17 mouse cellular contexts compared by ENCODE assay signal in genomic region chr1:37479759-37480158, GRCm38 (mm10). TPM values are rescaled to one million over a fixed set of nuclear protein-coding genes. Genes with fewer than 3 reads are reported as not detected.
DNase-seq lines count a peak whose midpoint lies in the region; ATAC-seq lines count a peak whose summit lies in the region.
"Had no signal": no experiment of that assay in that cellular context is flagged by ENCODE, and none has a peak within 500 bp of the region (broad histone marks: within the 10 kb centered on the region; RNA-seq: fewer than 3 reads in every experiment).

No protein-coding gene starts in this region.

- H3K36me3 ChIP-seq in liver, embryonic 12.5 days, result no peaks in the 10 kb centered on the region
- peaks cover 3% of the 10 kb centered on the region; the same call in 1 of the 2 replicates for H3K36me3 ChIP-seq in neural tube, embryonic 15.5 days
- H3K36me3 ChIP-seq: embryonic facial prominence, embryonic 12.5 days; heart, embryonic 10.5 days; limb, embryonic 15.5 days had no signal

- no peak overlapping the region for H3K4me3 ChIP-seq in liver, embryonic 12.5 days
- H3K4me3 ChIP-seq in neural tube, embryonic 15.5 days (replicated peaks), result no peak overlapping the region
- H3K4me3 ChIP-seq: embryonic facial prominence, embryonic 12.5 days; heart, embryonic 10.5 days; limb, embryonic 15.5 days had no signal

- DNase-seq in thymus, postnatal 0 days (ENCODE audit: low spot score), result peak; percentile 29
- no peak for DNase-seq in thymus, postnatal 36 days
- peak; percentile 58 for DNase-seq in c-Kit-positive CD71-positive TER-119-negative erythroid progenitor cells, embryonic 14.5 days (ENCODE audit: low read depth)
- no peak for DNase-seq in gastrocnemius, postnatal 25 days
- DNase-seq: cerebellum, adult 9-10 months had no signal

- WGBS in liver, embryonic 12.5 days (ENCODE audit: insufficient replicate concordance), result 19% methylated on average over 8 of the region's 8 CpGs
- WGBS in neural tube, embryonic 15.5 days, result 87% methylated on average over 8 of the region's 8 CpGs

- no peaks in the 10 kb centered on the region for H3K27me3 ChIP-seq in liver, embryonic 12.5 days (replicated peaks)
- H3K27me3 ChIP-seq in neural tube, embryonic 15.5 days (replicated peaks), result no peaks in the 10 kb centered on the region
- H3K27me3 ChIP-seq: embryonic facial prominence, embryonic 12.5 days; limb, embryonic 15.5 days had no signal

- peak overlapping the region; percentile 58; the same call in 1 of the 2 replicates for H3K9ac ChIP-seq in liver, embryonic 12.5 days
- no peak overlapping the region for H3K9ac ChIP-seq in neural tube, embryonic 15.5 days (replicated peaks)
- H3K9ac ChIP-seq: embryonic facial prominence, embryonic 12.5 days; limb, embryonic 15.5 days had no signal

- peak; percentile 69 for ATAC-seq in liver, embryonic 12.5 days
- peak; percentile 46 for ATAC-seq in megakaryocyte progenitor cell, adult 5-6 weeks (replicated peaks; ENCODE audit: poor library complexity)
- ATAC-seq in neural tube, embryonic 15.5 days (ENCODE audit: low FRiP score), result no peak
- ATAC-seq in erythroid progenitor cell, adult 5-6 weeks (replicated peaks; ENCODE audit: low FRiP score, poor library complexity, severe bottlenecking), result no peak
- ATAC-seq: forebrain, embryonic 14.5 days; intestine, postnatal 0 days had no signal

- H3K4me2 ChIP-seq in liver, embryonic 12.5 days, result peak overlapping the region; percentile 70
- no peak overlapping the region for H3K4me2 ChIP-seq in neural tube, embryonic 15.5 days
- H3K4me2 ChIP-seq: embryonic facial prominence, embryonic 12.5 days; limb, embryonic 15.5 days; midbrain, embryonic 11.5 days had no signal

- H3K9me3 ChIP-seq in liver, embryonic 12.5 days (replicated peaks), result no peaks in the 10 kb centered on the region
- no peaks in the 10 kb centered on the region for H3K9me3 ChIP-seq in neural tube, embryonic 15.5 days (replicated peaks)
- H3K9me3 ChIP-seq: embryonic facial prominence, embryonic 12.5 days; heart, embryonic 10.5 days; limb, embryonic 15.5 days had no signal

- H3K27ac ChIP-seq in liver, embryonic 12.5 days, result peak overlapping the region; percentile 93
- no peak overlapping the region for H3K27ac ChIP-seq in neural tube, embryonic 15.5 days (replicated peaks)
- H3K27ac ChIP-seq: embryonic facial prominence, embryonic 12.5 days; heart, embryonic 10.5 days; hindbrain, postnatal 0 days; limb, embryonic 15.5 days; macrophage had no signal

- H3K4me1 ChIP-seq in liver, embryonic 12.5 days, result peaks cover 69% of the 10 kb centered on the region
- H3K4me1 ChIP-seq in neural tube, embryonic 15.5 days, result no peaks in the 10 kb centered on the region
- H3K4me1 ChIP-seq: embryonic facial prominence, embryonic 12.5 days; limb, embryonic 15.5 days had no signal

RNA-seq across cellular contexts. Expression of gene Unc50, which starts 49.8 kb away (rescaled TPM):
- 132 and 135 TPM in 2 replicates for polyA plus RNA-seq in thymus, postnatal 0 days (2015; fragmentation: Nextera tagmentation; extraction: Ambion mirVana)
- 86.4 and 87.2 TPM in 2 replicates for polyA plus RNA-seq in liver, embryonic 12.5 days (2016; fragmentation: Nextera tagmentation; extraction: Ambion mirVana)
- total RNA-seq in megakaryocyte progenitor cell, adult 5-6 weeks (2015), result 79.2 and 90.5 TPM in 2 replicates
- total RNA-seq in megakaryocyte progenitor cell, adult 5-6 weeks (2017), result 51.2 and 55.2 TPM in 2 replicates
- polyA plus RNA-seq in neural tube, embryonic 15.5 days (2015; fragmentation: Nextera tagmentation; extraction: Ambion mirVana), result 118 and 123 TPM in 2 replicates
- total RNA-seq in gastrocnemius, postnatal 25 days (2021), result 10 to 100 TPM; 13.8 to 17.4 TPM
- 27.7 and 39.6 TPM in 2 replicates for total RNA-seq in erythroid progenitor cell, adult 5-6 weeks (2015; ENCODE audit: low replicate concordance)
- 7.6 and 16.2 TPM in 2 replicates for total RNA-seq in erythroid progenitor cell, adult 5-6 weeks (2017; ENCODE audit: low replicate concordance)

RNA-seq across cellular contexts. Expression of gene Coa5, which starts 49.9 kb away (rescaled TPM):
- 37.7 and 38.4 TPM in 2 replicates for polyA plus RNA-seq in thymus, postnatal 0 days (2015; fragmentation: Nextera tagmentation; extraction: Ambion mirVana)
- polyA plus RNA-seq in liver, embryonic 12.5 days (2016; fragmentation: Nextera tagmentation; extraction: Ambion mirVana), result 53.6 TPM in 2 replicates
- 84.4 and 88.5 TPM in 2 replicates for total RNA-seq in megakaryocyte progenitor cell, adult 5-6 weeks (2015)
- total RNA-seq in megakaryocyte progenitor cell, adult 5-6 weeks (2017), result 61.6 and 68.1 TPM in 2 replicates
- 59.6 and 62.3 TPM in 2 replicates for polyA plus RNA-seq in neural tube, embryonic 15.5 days (2015; fragmentation: Nextera tagmentation; extraction: Ambion mirVana)
- 100 to 1,000 TPM in 1 of 2 experiments, 10 to 100 TPM in 1; 93.4 to 112 TPM for total RNA-seq in gastrocnemius, postnatal 25 days (2021)
- 25.6 and 26.0 TPM in 2 replicates for total RNA-seq in erythroid progenitor cell, adult 5-6 weeks (2015; ENCODE audit: low replicate concordance)
- total RNA-seq in erythroid progenitor cell, adult 5-6 weeks (2017; ENCODE audit: low replicate concordance), result 11.6 and 17.6 TPM in 2 replicates

Comparison
In these comparisons a context has a peak if more than half of its experiments do, and no peak if none do; other contexts are left out.
1. DNase-seq: peak in thymus, postnatal 0 days (single experiment) and c-Kit-positive CD71-positive TER-119-negative erythroid progenitor cells, embryonic 14.5 days (single experiment); none in thymus, postnatal 36 days (0 of 2) and gastrocnemius, postnatal 25 days (single experiment).
2. ATAC-seq: peak in liver, embryonic 12.5 days (single experiment) and megakaryocyte progenitor cell, adult 5-6 weeks (single experiment); none in neural tube, embryonic 15.5 days (single experiment) and erythroid progenitor cell, adult 5-6 weeks (single experiment).